Mouse (Mus musculus): Measurements from ENCODE around the gene 4930513O06Rik. TPM values are rescaled to one million over a fixed set of nuclear protein-coding genes. Genes with fewer than 3 reads are reported as not detected.

The 4930513O06Rik gene
- total RNA-seq (2022), result not detected

DNA sequence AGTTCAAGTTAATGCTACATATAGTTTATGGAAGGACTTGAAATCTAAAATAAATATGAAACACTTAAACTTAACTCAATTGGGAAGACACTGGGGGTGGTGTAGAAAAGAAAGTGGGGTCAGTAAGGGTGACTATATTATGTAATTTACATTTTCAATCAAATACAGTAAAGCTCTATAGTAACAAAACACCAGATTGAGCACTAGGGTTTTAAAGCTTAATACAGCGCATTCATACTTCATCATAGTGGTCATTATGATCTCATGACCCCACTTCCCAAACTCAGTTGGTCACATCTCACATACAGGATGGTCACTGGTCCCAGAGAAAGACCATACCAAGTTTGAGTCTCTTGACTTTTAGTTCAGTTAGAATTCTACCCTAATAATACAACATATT lies at the start of gene 4930513O06Rik:
4930513O06Rik (plus strand) TSS at position 301 of the 400 bp plus-strand sequence.
- DNase-seq (ENCODE audit: low spot score in 2 of 2), result no peak

- DNase-seq (ENCODE audit: low spot score in 2 of 2), result no peak
Observed at GRCm38 (mm10) chrX:139037666-139038065, 48.4 kb upstream of the 4930513O06Rik start.

GRCm38 (mm10) chrX:139039314-139039713 lies 46.7 kb upstream of the 4930513O06Rik start:
- no peak for DNase-seq (ENCODE audit: low spot score in 2 of 2)

GRCm38 (mm10) chrX:139041148-139041547 lies 44.9 kb upstream of the 4930513O06Rik start:
- no peak for DNase-seq (ENCODE audit: low spot score in 2 of 2)

DNA sequence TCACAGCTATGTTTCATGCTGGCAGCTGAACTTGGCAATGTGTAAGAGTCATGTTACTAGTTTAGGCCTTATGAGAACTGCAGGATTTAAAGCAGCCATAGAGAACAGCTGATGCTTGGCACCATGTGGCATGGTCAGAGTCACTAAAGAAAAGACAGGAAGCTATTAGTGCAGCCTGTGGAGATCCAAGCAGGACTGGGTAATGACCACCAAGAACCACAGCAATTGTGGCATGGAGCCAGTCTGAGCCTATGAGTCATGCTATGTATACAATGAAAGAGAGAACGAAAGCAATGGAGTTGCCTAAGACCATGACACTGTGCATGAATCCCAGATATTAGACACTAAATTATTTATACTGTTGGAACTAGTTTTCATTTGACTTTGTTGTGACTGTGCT lies 34.1 kb upstream of the 4930513O06Rik start:
- DNase-seq (ENCODE audit: low spot score in 2 of 2), result no peak

DNA sequence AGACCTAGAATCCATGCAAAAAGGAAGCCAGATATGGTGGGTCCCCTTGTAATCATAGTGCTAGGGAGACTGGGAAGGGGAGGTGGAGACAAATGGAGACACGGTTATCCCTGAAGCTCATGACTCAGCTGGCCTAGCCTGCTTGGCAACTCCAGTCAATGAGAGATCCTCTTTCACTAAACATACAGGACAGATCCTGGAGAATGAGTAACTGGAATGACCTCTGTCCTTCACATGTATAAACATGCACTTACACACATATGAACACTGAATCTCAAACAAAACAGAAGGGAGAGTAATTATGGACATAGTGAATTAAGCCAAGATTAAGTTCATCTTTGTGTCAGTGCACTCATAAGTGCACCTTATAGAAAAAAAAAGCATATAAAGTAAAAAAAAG lies 32.9 kb upstream of the 4930513O06Rik start:
- DNase-seq (ENCODE audit: low spot score in 2 of 2), result no peak

DNA sequence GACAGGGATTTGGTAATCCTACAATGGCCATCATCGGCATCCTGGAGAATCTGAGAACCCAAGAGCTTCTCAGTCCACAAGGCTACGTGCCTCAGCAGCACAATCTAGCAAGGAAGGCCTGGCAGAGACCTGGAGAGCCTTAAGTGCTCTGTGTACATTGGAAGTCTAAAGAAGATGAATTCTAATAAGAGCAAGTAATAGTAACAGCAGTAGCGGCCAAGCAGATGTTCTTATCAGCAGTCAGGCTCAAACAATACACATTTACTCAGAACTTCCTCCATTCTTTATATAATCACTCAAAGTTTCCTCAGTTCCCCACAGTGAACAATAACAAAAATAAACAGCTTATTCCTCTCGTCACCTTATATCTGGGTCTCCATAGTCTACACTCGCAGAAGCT lies 22.0 kb upstream of the 4930513O06Rik start:
- no peak for DNase-seq (ENCODE audit: low spot score in 2 of 2)

- DNase-seq (ENCODE audit: low spot score in 2 of 2), result no peak
Observed at GRCm38 (mm10) chrX:139078493-139078892, 7.5 kb upstream of the 4930513O06Rik start.

- no peak for DNase-seq (ENCODE audit: low spot score in 2 of 2)
Observed at GRCm38 (mm10) chrX:139085077-139085476, 966 bp upstream of the 4930513O06Rik start, which contains the start of gene Serpina7. TSS of gene Serpina7 (minus strand) at chrX:139085236.

DNA sequence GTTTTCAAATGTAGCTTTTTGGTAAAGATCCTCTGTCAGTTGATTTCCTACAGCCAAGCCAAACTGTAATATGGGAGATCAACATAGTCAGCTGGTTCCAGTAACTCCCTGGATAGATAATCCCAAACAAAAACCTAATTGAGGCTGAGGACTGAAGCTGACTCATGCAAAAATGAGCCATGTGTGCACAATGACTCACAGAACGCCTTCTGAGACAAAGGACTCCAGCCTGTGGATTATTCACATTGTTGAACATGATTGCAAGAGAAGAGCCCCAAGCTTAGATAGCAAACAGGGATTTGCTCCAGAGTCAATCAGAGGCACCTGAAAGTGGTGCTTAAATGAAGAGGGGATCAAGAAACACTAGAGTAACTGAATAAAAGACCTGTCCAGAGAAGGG lies 11.2 kb downstream of the 4930513O06Rik start:
- DNase-seq (ENCODE audit: low spot score in 2 of 2), result no peak

- DNase-seq (ENCODE audit: low spot score in 2 of 2), result no peak
Observed at GRCm38 (mm10) chrX:139134031-139134430, 48.0 kb downstream of the 4930513O06Rik start.

Other genes starting within 250 kb of the 4930513O06Rik start
- gene Nrk, start 171.8 kb upstream of the 4930513O06Rik start, total RNA-seq (2022), result under 1 TPM in 2 of 4 experiments, not detected in 2; 0.07 to 0.11 TPM
- not detected for gene Serpina7, start 1.0 kb upstream of the 4930513O06Rik start, total RNA-seq (2022)
- gene 4933428M09Rik, start 93.0 kb downstream of the 4930513O06Rik start, total RNA-seq (2022), result not detected
- 1 to 10 TPM; 2.7 to 4.5 (median 3.8) TPM for gene Mum1l1, start 123.8 kb downstream of the 4930513O06Rik start, total RNA-seq (2022)
- gene Trap1a, start 247.4 kb downstream of the 4930513O06Rik start, total RNA-seq (2022), result not detected

Data from left cerebral cortex, adult 8-10 months (tissue).